Mouse (Mus musculus): Measurements from ENCODE around the gene Fcrl6.

Gene Fcrl6

GRCm38 (mm10) chr1:172602326-172602725, at the start of gene Fcrl6:
TSS of gene Fcrl6 (minus strand) at chr1:172602551.
- no peak for DNase-seq (ENCODE audit: low read depth, low spot score)

GRCm38 (mm10) chr1:172651288-172651987, 49.1 kb upstream of the Fcrl6 start:
- DNase-seq (ENCODE audit: low read depth, low spot score), result no peak

- no peak for DNase-seq (ENCODE audit: low read depth, low spot score)
Observed at GRCm38 (mm10) chr1:172650519-172651287, 48.4 kb upstream of the Fcrl6 start.

GRCm38 (mm10) chr1:172649396-172649795, 47.0 kb upstream of the Fcrl6 start:
- no peak for DNase-seq (ENCODE audit: low read depth, low spot score)

- DNase-seq (ENCODE audit: low read depth, low spot score), result no peak
Observed at GRCm38 (mm10) chr1:172647236-172647635, 44.9 kb upstream of the Fcrl6 start.

GRCm38 (mm10) chr1:172638781-172639180, 36.4 kb upstream of the Fcrl6 start:
- DNase-seq (ENCODE audit: low read depth, low spot score), result no peak

- DNase-seq (ENCODE audit: low read depth, low spot score), result no peak
Observed at GRCm38 (mm10) chr1:172637801-172638200, 35.5 kb upstream of the Fcrl6 start.

GRCm38 (mm10) chr1:172636266-172636665, 33.9 kb upstream of the Fcrl6 start:
- no peak for DNase-seq (ENCODE audit: low read depth, low spot score)

GRCm38 (mm10) chr1:172635258-172635657, 32.9 kb upstream of the Fcrl6 start:
- DNase-seq (ENCODE audit: low read depth, low spot score), result no peak

GRCm38 (mm10) chr1:172634136-172634535, 31.8 kb upstream of the Fcrl6 start:
- no peak for DNase-seq (ENCODE audit: low read depth, low spot score)

GRCm38 (mm10) chr1:172632451-172633326, 30.3 kb upstream of the Fcrl6 start, which contains the start of gene Dusp23:
TSS of gene Dusp23 (minus strand) at chr1:172632962.
- DNase-seq (ENCODE audit: low read depth, low spot score), result peak; percentile 85

- no peak for DNase-seq (ENCODE audit: low read depth, low spot score)
Observed at GRCm38 (mm10) chr1:172631721-172632120, 29.4 kb upstream of the Fcrl6 start.

- no peak for DNase-seq (ENCODE audit: low read depth, low spot score)
Observed at GRCm38 (mm10) chr1:172629831-172630230, 27.5 kb upstream of the Fcrl6 start.

GRCm38 (mm10) chr1:172626306-172626705, 24.0 kb upstream of the Fcrl6 start:
- DNase-seq (ENCODE audit: low read depth, low spot score), result no peak

GRCm38 (mm10) chr1:172624081-172624480, 21.7 kb upstream of the Fcrl6 start:
- DNase-seq (ENCODE audit: low read depth, low spot score), result no peak

- DNase-seq (ENCODE audit: low read depth, low spot score), result no peak
Observed at GRCm38 (mm10) chr1:172623599-172623998, 21.2 kb upstream of the Fcrl6 start.

- peak; percentile 40 for DNase-seq (ENCODE audit: low read depth, low spot score)
Observed at GRCm38 (mm10) chr1:172619235-172619634, 16.9 kb upstream of the Fcrl6 start.

- DNase-seq (ENCODE audit: low read depth, low spot score), result no peak
Observed at GRCm38 (mm10) chr1:172618141-172618540, 15.8 kb upstream of the Fcrl6 start.

GRCm38 (mm10) chr1:172617365-172618076, 15.2 kb upstream of the Fcrl6 start:
- no peak for DNase-seq (ENCODE audit: low read depth, low spot score)

- no peak for DNase-seq (ENCODE audit: low read depth, low spot score)
Observed at GRCm38 (mm10) chr1:172616537-172617300, 14.4 kb upstream of the Fcrl6 start.

GRCm38 (mm10) chr1:172615412-172615811, 13.1 kb upstream of the Fcrl6 start:
- DNase-seq (ENCODE audit: low read depth, low spot score), result no peak

Data from retina, postnatal 7 days (tissue).